Mouse (Mus musculus) spleen, adult 2 months (tissue): ENCODE results near the gene Fnip2. TPM values are rescaled to one million over a fixed set of nuclear protein-coding genes. Genes with fewer than 3 reads are reported as not detected.
"Not testable (repeated sequence)": the region's sequence is repeated elsewhere in the genome, so short reads cannot be mapped to it uniquely, and the experiment has no call there.

Experiments
- DNase-seq, 2 experiments: peaks; one replicate each; pipeline versions ENCODE4 v3.0.0 to v3.0.0-alpha.2; 2012 to 2021; ENCODE audit warnings: low spot score in 2 of 2, low read depth in 1 of 2
- H3K27ac ChIP-seq: fragments of 200-500 bp; 2 replicates; pipeline ENCODE4 v1.5.1; 2012; ENCODE audit warnings: low read length, inconsistent platforms; ENCODE audit not compliant: insufficient read depth
- H3K27me3 ChIP-seq: fragments of 200-500 bp; 2 replicates; pipeline ENCODE4 v1.6.1; 2012; ENCODE audit warnings: mild to moderate bottlenecking, moderate library complexity, low read length, inconsistent platforms; ENCODE audit not compliant: control insufficient read depth, insufficient read depth
- H3K36me3 ChIP-seq: fragments of 200-500 bp; 2 replicates; pipeline ENCODE4 v1.6.1; 2012; ENCODE audit warnings: mild to moderate bottlenecking, low read length, inconsistent platforms; ENCODE audit not compliant: control insufficient read depth, insufficient read depth
- H3K4me1 ChIP-seq: fragments of 200-500 bp; 2 replicates; pipeline ENCODE4 v1.6.1; 2011; ENCODE audit warnings: inconsistent platforms; ENCODE audit not compliant: control insufficient read depth, insufficient read depth, insufficient read length
- H3K4me3 ChIP-seq: fragments of 200-500 bp; 2 replicates; pipeline ENCODE4 v1.5.1; 2011; ENCODE audit warnings: mild to moderate bottlenecking, inconsistent platforms; ENCODE audit not compliant: insufficient read depth, insufficient read length; ENCODE audit errors: extremely low read depth
- CTCF ChIP-seq: fragments of 200-500 bp; IDR thresholded peaks from 2 replicates; pipeline ENCODE4 v1.5.1; 2011; ENCODE audit warnings: mild to moderate bottlenecking, inconsistent platforms; ENCODE audit not compliant: insufficient read depth, insufficient read length, insufficient replicate concordance; ENCODE audit errors: extremely low read depth
- POLR2A ChIP-seq: fragments of 200-500 bp; IDR thresholded peaks from 2 replicates; pipeline ENCODE4 v1.6.1; 2011; ENCODE audit warnings: low read depth, low read length, inconsistent platforms
- WGBS: fragments of 180-500 bp; shearing (Covaris S2); methylation state at CpG from one replicate; pipeline ENCODE4 v1.1.7; 2018; 5-methylcytosine and 5-hydroxymethylcytosine counted together
- polyA plus RNA-seq: library from polyadenylated mRNA; depleted of rRNA; stranded (reverse); fragments of >200 nt; gene quantifications from 2 replicates; pipeline ENCODE4 v1.2.3, GENCODE M21; 2012

Fnip2 gene
- polyA plus RNA-seq, 1 experiment: 3.1 TPM

- no peaks in the 10 kb centered on the region for H3K27me3 ChIP-seq
- TF ChIP-seq CTCF (no peak), POLR2A (no peak)
- WGBS: 82% methylated on average over 14 of the region's 14 CpGs
- H3K27ac ChIP-seq: no peak overlapping the region
- H3K4me3 ChIP-seq: no peak overlapping the region
- no peaks in the 10 kb centered on the region for H3K4me1 ChIP-seq
- no peaks in the 10 kb centered on the region for H3K36me3 ChIP-seq
- DNase-seq: no peak
Measured at GRCm38 (mm10) chr3:79458651-79459275, 108.8 kb downstream of the Fnip2 start.

GRCm38 (mm10) chr3:79455761-79456160 lies 111.8 kb downstream of the Fnip2 start:
- H3K4me1 ChIP-seq: no peaks in the 10 kb centered on the region
- no peak overlapping the region for H3K27ac ChIP-seq
- no peak for TF ChIP-seq CTCF
- TF ChIP-seq POLR2A: no peak
- H3K27me3 ChIP-seq: no peaks in the 10 kb centered on the region
- 93% methylated on average over 11 of the region's 11 CpGs for WGBS
- no peak overlapping the region for H3K4me3 ChIP-seq
- DNase-seq: no peak
- no peaks in the 10 kb centered on the region for H3K36me3 ChIP-seq

GRCm38 (mm10) chr3:79452696-79453263 lies 114.8 kb downstream of the Fnip2 start:
- TF ChIP-seq POLR2A (no peak), CTCF (no peak)
- H3K4me3 ChIP-seq: no peak overlapping the region
- H3K4me1 ChIP-seq: no peaks in the 10 kb centered on the region
- no peak overlapping the region for H3K27ac ChIP-seq
- no peaks in the 10 kb centered on the region for H3K36me3 ChIP-seq
- H3K27me3 ChIP-seq: no peaks in the 10 kb centered on the region
- WGBS: 95% methylated on average over 14 of the region's 14 CpGs
- DNase-seq: no peak

- no peak overlapping the region for H3K4me3 ChIP-seq
- WGBS: 95% methylated on average over 7 of the region's 7 CpGs
- no peaks in the 10 kb centered on the region for H3K36me3 ChIP-seq
- no peak overlapping the region for H3K27ac ChIP-seq
- TF ChIP-seq POLR2A: no peak
- TF ChIP-seq CTCF: no peak
- no peaks in the 10 kb centered on the region for H3K4me1 ChIP-seq
- no peak for DNase-seq
- H3K27me3 ChIP-seq: no peaks in the 10 kb centered on the region
Measured at GRCm38 (mm10) chr3:79449361-79449760, 118.2 kb downstream of the Fnip2 start.

GRCm38 (mm10) chr3:79448421-79448820 lies 119.2 kb downstream of the Fnip2 start:
- WGBS: 91% methylated on average over 5 of the region's 5 CpGs
- Histone ChIP-seq H3K27me3 (no peaks in the 10 kb centered on the region), H3K4me3 (no peak overlapping the region), H3K36me3 (no peaks in the 10 kb centered on the region), H3K27ac (no peak overlapping the region), H3K4me1 (no peaks in the 10 kb centered on the region)
- DNase-seq: no peak
- TF ChIP-seq CTCF: no peak
- no peak for TF ChIP-seq POLR2A

- H3K27me3 ChIP-seq, H3K4me1 ChIP-seq, H3K36me3 ChIP-seq, DNase-seq, H3K27ac ChIP-seq, H3K4me3 ChIP-seq: not testable (repeated sequence)
- WGBS: 74% methylated on average over 3 of the region's 3 CpGs
Measured at GRCm38 (mm10) chr3:79446648-79447047, 120.9 kb downstream of the Fnip2 start.

- Histone ChIP-seq H3K36me3 (no peaks in the 10 kb centered on the region), H3K4me1 (no peaks in the 10 kb centered on the region), H3K4me3 (no peak overlapping the region), H3K27ac (no peak overlapping the region), H3K27me3 (no peaks in the 10 kb centered on the region)
- 88% methylated on average over 4 of the region's 4 CpGs for WGBS
- no peak for TF ChIP-seq POLR2A
- TF ChIP-seq CTCF: no peak
- DNase-seq: no peak
Measured at GRCm38 (mm10) chr3:79446124-79446523, 121.5 kb downstream of the Fnip2 start.
